Mouse (Mus musculus) left cerebral cortex, postnatal 25 days (tissue): ENCODE data around the gene Ddx49. TPM values are rescaled to one million over a fixed set of nuclear protein-coding genes. Genes with fewer than 3 reads are reported as not detected.

ENCODE experiments used
- DNase-seq, 2 experiments: peaks; one replicate each; pipeline ENCODE4 v3.0.0; 2022; ENCODE audit warnings: low spot score in 2 of 2, mixed read lengths in 1 of 2
- intact Hi-C: fragments of 180-260 bp; cut with DNase I; formaldehyde crosslinking; loops from one replicate; pipeline ENCODE4 v1.15.1; 2025
- total RNA-seq, 2 experiments: library from RNA; stranded (reverse); gene quantifications; 2 replicates each; pipeline ENCODE4 v1.2.3; 2021

Gene Ddx49
- total RNA-seq, 2 experiments from 2014 or later: 42.3 to 42.5 TPM

DNA sequence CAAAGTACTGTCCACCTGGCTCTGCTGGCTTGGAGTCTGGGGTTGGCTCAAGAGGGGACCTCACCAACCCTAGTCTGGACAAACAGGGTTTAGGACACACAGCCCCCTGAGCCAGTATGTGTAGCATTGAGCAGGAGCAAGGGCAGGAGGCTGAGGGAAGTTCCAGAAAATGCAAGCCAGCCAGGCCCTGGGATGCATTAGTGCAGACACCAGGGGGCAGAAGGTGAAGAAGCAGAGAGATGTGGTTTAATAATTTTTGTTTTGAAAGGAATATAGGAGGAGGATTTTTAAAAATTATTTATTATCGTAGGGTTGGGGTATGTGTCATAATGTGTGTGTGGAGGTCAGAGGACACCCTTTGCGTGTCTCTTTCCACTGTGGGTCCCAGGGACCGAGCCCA lies 21.4 kb upstream of the Ddx49 start:
- intact Hi-C loops: no loop called here
- no peak for DNase-seq

GRCm38 (mm10) chr8:70317872-70318271 lies 15.6 kb upstream of the Ddx49 start:
- DNase-seq: no peak
- intact Hi-C loops: no loop called here

- peak; percentile 90 to 97 for DNase-seq
- intact Hi-C loops: no loop called here
These were observed 14.5 kb upstream of the Ddx49 start for GRCm38 (mm10) chr8:70316511-70317504.

GRCm38 (mm10) chr8:70315624-70316510 lies 13.6 kb upstream of the Ddx49 start, which contains the start of gene Cers1:
Gene Cers1, plus strand, starts transcription at chr8:70315775.
- intact Hi-C loops: no loop called here
- peak; percentile 88 to 89 for DNase-seq

DNA sequence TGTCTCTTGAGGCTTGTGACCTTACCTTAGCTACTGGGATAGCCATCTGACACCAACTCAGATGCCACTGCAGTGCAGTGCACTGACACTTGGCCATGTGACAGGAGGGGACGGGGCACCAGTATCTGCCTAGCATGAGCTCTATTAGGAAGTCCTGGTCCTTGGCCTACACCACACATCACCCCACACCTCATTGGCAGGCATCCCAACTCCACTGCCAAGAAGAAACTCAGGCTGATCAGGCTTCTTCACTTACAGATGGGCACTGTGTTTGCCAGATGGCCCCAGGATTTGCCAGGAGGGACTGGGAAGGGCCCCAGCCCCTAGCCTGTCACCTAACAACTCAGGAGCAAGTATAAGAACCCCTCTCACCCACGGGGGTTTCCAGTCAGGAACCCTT lies 11.1 kb upstream of the Ddx49 start:
- DNase-seq: no peak
- intact Hi-C loops: no loop called here

GRCm38 (mm10) chr8:70309311-70309710 lies 7.0 kb upstream of the Ddx49 start:
- intact Hi-C loops: no loop called here
- no peak for DNase-seq

- intact Hi-C loops: no loop called here
- DNase-seq: no peak
These were observed 612 bp upstream of the Ddx49 start for GRCm38 (mm10) chr8:70302901-70303300.

DNA sequence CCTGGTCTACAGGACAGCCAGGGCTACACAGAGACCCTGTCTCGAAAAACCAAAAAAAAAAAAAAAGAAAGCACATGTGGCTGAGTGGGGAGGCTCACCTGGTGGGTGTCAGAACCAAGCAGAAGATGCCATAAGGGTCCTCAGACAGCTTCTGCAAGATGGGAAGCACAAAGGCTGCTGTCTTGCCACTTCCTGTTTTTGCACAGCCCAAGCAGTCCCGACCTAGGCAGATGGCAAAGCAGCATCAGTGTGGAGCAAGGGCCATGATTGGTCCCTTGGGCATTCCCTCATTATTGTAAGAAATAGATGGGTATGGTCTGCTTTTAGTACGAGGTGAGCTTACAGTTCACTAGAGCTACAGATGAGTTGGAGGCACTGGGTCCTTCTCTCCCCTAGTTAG lies 1.4 kb downstream of the Ddx49 start:
- intact Hi-C loops: no loop called here

GRCm38 (mm10) chr8:70293988-70294405 lies 8.3 kb downstream of the Ddx49 start:
- peak in 1 of 2 experiments; percentile 23 for DNase-seq
- intact Hi-C loops: no loop called here

More for the DNA sequence above, 1.4 kb downstream of the Ddx49 start:
- no peak for DNase-seq

GRCm38 (mm10) chr8:70286737-70287136 lies 15.6 kb downstream of the Ddx49 start:
- intact Hi-C loops: no loop called here
- no peak for DNase-seq

DNA sequence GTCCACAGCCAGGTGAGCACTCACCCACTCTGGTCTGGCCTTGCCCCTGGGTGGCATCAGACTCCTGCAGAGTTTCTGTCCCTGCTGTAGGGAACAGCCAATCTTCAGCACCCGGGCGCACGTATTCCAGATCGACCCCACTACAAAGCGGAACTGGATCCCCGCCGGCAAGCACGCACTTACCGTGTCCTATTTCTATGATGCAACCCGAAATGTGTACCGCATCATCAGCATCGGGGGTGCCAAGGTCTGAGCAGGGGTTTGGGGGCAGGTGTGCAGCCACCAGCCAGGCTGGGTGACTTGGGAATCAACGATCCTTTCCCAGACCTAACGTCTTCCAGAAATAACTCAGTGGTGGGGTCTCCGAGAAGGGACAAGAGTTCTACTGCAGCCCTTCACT lies 17.0 kb downstream of the Ddx49 start:
- no peak for DNase-seq
- intact Hi-C loops: no loop called here

DNA sequence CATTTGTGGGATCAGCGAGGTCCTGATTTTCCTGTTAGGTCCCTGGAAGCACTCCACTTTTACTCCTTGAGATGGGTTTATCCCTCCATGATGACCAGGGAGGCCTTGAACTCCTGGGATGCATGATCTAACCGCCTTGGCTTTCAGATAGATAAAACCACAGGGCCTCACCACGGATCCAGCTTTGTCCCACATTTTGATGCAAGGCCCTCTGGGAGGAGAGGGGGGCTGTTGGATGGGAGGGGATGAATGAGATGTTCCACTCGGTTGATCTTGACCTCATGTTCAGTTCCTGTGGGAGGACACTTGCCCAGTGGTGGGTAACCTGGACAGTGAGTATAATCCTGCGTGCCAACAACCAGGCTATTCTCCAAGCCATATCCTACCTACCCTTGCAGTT lies 17.9 kb downstream of the Ddx49 start:
- intact Hi-C loops: no loop called here
- DNase-seq: no peak

DNA sequence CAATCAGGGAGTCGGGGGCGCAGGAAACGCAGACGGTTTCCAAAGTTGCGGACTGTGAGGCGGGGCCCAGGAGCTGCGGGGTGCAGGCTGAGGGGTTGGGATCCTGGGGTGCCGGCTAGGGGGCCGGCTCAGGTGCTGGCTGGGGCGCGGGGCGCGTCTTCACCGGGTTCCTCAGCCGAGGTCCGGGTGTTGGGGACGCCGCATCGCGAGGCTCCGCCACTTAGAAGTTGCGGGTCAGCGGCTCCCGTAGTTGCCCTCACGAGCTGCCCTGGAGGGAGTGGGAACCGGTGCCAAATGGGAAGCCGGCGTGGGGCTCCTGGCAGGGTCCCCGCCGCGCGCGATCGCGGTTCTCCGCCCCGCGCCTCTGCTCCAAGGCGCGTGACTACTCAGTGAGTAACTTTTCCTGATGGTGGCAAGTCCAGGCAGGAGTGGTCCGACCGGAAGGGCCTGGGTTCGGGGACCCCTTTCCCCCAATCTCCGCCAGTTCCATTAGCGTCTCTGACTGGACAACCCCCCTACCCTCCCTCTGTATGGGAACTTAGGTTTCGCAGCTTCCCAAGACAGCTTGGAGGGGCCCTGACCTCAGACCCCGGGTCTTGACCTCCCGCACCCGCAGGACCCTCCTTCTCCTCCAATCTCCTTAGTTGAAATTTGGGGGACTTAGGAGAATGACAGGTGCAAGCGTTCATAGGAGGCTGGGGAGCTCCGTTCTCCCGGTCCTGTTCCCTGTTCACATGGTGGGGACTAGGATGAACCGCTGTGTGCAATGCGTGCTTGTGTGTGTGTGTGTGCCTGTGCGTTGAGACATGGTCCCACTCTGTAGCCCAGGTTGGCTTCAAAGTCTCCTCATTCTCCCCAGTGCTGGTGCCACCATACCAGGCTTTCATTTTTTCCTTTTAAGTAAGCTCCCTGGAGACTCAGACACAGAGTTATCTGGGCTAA lies 18.9 kb downstream of the Ddx49 start:
- no peak for DNase-seq
- intact Hi-C loops: no loop called here

DNA sequence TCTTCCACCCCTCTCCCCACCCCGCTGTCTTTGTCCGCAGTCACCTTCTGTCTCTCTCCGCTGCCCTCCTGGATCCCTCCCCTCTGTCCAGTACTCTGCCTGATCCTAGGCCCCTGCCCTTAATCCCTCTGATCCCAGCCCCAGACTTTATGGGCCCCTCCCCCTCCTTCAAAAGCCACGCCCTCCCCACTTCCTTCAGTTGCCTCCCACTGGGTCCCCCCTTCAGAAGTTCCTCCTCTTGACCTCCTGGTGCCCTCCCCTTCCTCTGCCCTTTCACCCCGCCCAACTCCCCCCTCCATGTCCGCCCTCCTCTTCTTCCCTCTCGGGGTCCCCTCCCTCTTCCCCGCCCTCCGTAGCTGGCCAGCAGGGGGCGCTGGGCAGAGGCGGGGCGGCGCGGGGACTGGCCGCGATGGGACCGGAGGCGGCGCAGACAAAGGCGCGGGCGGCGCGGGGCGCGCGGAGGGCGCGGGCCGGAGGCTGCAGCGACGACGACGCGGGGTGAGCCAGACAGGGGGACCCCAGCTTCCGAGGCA lies 19.6 kb downstream of the Ddx49 start, which contains the start of gene Homer3:
Gene Homer3 (plus strand): TSS at position 225 of the 533 bp plus-strand sequence.
- intact Hi-C loops: loop anchor here (1.0 kb wide), 1 partner anchor 48 kb away; the partner anchor contains the start of genes Armc6 and Sugp2
- DNase-seq: peak; percentile 67 to 71

- DNase-seq: no peak
- intact Hi-C loops: no loop called here
These were observed 21.3 kb downstream of the Ddx49 start for GRCm38 (mm10) chr8:70281001-70281400.

DNA sequence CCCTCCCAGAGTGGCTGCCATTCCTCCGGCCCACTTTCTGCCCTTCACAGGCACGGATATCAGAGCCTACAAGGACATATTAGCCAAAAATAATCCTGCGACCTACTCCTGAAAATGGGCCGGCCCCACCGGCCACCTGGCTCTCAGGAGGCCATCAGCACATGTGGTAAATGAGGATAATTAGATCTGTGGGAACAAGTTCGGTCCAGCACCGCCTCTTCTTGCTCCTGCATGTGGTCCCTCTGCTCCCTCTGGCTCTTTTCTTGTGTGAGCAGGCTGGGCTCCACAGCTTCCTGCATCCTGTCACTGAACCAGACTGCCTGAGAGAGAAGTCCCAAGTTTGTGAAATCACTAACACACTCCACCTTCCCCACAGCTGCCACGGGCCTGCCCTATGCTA lies 23.0 kb downstream of the Ddx49 start:
- intact Hi-C loops: no loop called here
- DNase-seq: no peak

DNA sequence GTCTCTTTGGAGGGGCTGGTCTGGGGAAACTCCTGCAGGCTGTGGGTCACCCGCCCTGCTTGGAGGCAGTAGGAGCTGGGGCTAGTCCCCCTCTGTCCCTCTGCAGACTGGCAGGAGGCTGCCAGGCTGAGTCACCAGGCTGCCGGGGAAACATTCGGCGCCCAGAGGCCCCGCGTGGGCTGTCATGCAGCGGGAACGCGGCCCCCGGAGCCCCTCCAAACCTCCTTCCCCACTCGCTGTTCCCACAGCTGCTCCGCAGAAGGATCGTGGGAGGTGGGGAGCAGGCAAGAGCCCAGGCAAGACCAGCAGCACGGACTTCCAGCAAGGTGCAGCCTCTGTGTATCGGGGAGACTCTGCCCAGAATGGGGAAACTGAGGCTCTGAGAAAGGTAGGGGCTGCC lies 24.1 kb downstream of the Ddx49 start:
- intact Hi-C loops: no loop called here
- peak in 1 of 2 experiments; percentile 58 for DNase-seq

DNA sequence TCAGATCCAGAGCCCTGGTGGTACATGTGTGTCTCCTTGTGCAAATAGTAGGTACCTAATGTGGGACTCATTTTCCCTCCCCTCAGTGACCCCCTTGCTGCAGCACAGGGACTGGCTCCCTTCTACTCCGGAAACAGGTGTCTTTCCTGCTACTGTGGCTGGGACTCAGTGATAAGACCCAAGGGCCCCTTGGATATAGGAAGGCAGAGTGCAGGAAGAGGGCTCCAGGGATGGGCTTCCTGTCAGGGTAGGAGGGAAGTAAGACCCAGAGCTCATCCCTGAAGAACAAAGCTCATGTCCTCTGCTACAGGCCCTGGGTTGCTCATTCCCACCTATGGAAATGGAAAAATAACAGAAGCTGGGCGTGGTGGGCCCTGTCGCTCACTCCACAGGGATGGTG lies 25.8 kb downstream of the Ddx49 start:
- intact Hi-C loops: no loop called here
- no peak for DNase-seq

DNA sequence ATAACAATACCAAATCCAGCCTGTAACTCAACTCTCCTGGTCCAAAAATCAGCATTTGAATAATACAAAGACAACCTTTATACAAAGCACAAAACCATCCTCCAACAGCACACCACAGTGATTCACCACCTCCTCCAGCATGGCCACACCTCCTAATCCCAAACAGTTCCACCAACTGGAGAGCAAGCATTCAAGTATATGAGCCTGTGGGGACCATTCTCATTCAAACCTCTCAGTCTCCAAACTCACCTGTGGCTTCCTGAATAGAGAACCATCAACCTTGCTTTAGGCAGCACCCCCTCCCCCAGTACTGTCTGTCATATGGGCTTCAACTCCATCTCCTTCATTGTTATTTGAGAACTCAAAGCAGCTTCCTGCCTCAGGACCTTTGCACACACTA lies 27.9 kb downstream of the Ddx49 start:
- DNase-seq: no peak
- intact Hi-C loops: no loop called here
